Mouse (Mus musculus) MEL (cell line): ENCODE results near the gene Gm49711. TPM values are rescaled to one million over a fixed set of nuclear protein-coding genes. Genes with fewer than 3 reads are reported as not detected.

Experiments
- DNase-seq: peaks from one replicate; pipeline ENCODE4 v3.0.0; 2011; ENCODE audit warnings: low read depth, low spot score
- H3K27ac ChIP-seq: 2 replicates; pipeline ENCODE4 v1.5.1; 2012; ENCODE audit warnings: low read depth, mild to moderate bottlenecking, control low read depth, low read length, moderate library complexity; ENCODE audit not compliant: control insufficient read depth
- H3K27me3 ChIP-seq, 2 experiments: fragments of 150-350 bp in 1 of 2; sonication (generic) in 1 of 2; 2 replicates each; pipeline ENCODE4 v1.6.1; 2012; ENCODE audit warnings: low read length in 2 of 2, mild to moderate bottlenecking in 2 of 2, improper control_type of control experiment in 1 of 2, moderate library complexity in 1 of 2; ENCODE audit not compliant: insufficient read depth in 2 of 2, control insufficient read depth in 1 of 2
- H3K36me3 ChIP-seq, 2 experiments: 2 replicates each; pipeline ENCODE4 v1.6.1; 2012 to 2014; ENCODE audit warnings: low read length in 2 of 2, improper control_type of control experiment in 1 of 2, inconsistent platforms in 1 of 2, mild to moderate bottlenecking in 1 of 2; ENCODE audit not compliant: insufficient read depth in 2 of 2, control insufficient read depth in 1 of 2
- H3K4me1 ChIP-seq, 2 experiments: fragments of 150-350 bp in 1 of 2; sonication (generic) in 1 of 2; 2 replicates each; pipeline ENCODE4 v1.6.1; 2012; ENCODE audit warnings: low read length in 2 of 2, improper control_type of control experiment in 1 of 2, mild to moderate bottlenecking in 1 of 2; ENCODE audit not compliant: insufficient read depth in 2 of 2, control insufficient read depth in 1 of 2
- H3K4me3 ChIP-seq, 2 experiments: fragments of 150-350 bp in 1 of 2; sonication (generic) in 1 of 2; 2 replicates each; pipeline ENCODE4 v1.5.1; 2012; ENCODE audit warnings: low read depth in 2 of 2, low read length in 2 of 2, mild to moderate bottlenecking in 2 of 2, moderate library complexity in 2 of 2, control low read depth in 1 of 2, improper control_type of control experiment in 1 of 2; ENCODE audit not compliant: control insufficient read depth in 1 of 2, insufficient read depth in 1 of 2
- H3K79me2 ChIP-seq: 2 replicates; pipeline ENCODE4 v1.6.1; 2012; ENCODE audit warnings: mild to moderate bottlenecking, low read length, moderate library complexity; ENCODE audit not compliant: control insufficient read depth, poor library complexity, insufficient read depth
- H3K9ac ChIP-seq: 2 replicates; pipeline ENCODE4 v1.6.1; 2012; ENCODE audit warnings: low read depth, mild to moderate bottlenecking, control low read depth, low read length, moderate library complexity; ENCODE audit not compliant: control insufficient read depth, poor library complexity, severe bottlenecking
- H3K9me3 ChIP-seq: fragments of 150-350 bp; sonication (generic); replicated peaks from 2 replicates; pipeline ENCODE4 v1.6.1; 2012; ENCODE audit warnings: mild to moderate bottlenecking, low read length, improper control_type of control experiment, moderate library complexity; ENCODE audit not compliant: insufficient read depth
- BHLHE40 ChIP-seq: IDR thresholded peaks from 2 replicates; pipeline ENCODE4 v1.6.1; 2012; ENCODE audit warnings: low read depth, mild to moderate bottlenecking, inconsistent platforms, low read length, improper control_type of control experiment, borderline replicate concordance
- CTCF ChIP-seq, 3 experiments: IDR thresholded peaks in 2 of 3; conservative IDR thresholded peaks in 1 of 3; 2 replicates each; pipeline ENCODE4 v1.5.1; 2011 to 2012; ENCODE audit warnings: low read length in 3 of 3, low read depth in 2 of 3, mild to moderate bottlenecking in 2 of 3, improper control_type of control experiment in 1 of 3, inconsistent platforms in 1 of 3, mixed read lengths in 1 of 3, moderate library complexity in 1 of 3; ENCODE audit not compliant: control insufficient read depth in 1 of 3, insufficient read depth in 1 of 3, poor library complexity in 1 of 3, severe bottlenecking in 1 of 3
- ELF1 ChIP-seq: IDR thresholded peaks from 2 replicates; pipeline ENCODE4 v1.6.1; 2014; ENCODE audit warnings: low read depth, mild to moderate bottlenecking, inconsistent platforms, low read length, improper control_type of control experiment, moderate library complexity
- EP300 ChIP-seq, 2 experiments: IDR thresholded peaks; 2 replicates each; pipeline ENCODE4 v1.6.1; 2011; ENCODE audit warnings: improper control_type of control experiment in 2 of 2, low read length in 2 of 2, low read depth in 1 of 2, mild to moderate bottlenecking in 1 of 2
- GABPA ChIP-seq: IDR thresholded peaks from 2 replicates; pipeline ENCODE4 v1.6.1; 2012; ENCODE audit warnings: low read depth, mild to moderate bottlenecking, inconsistent platforms, low read length, improper control_type of control experiment, moderate library complexity
- KAT2A ChIP-seq: conservative IDR thresholded peaks from 2 replicates; pipeline ENCODE4 v1.6.1; 2012; ENCODE audit warnings: low read depth, low read length, improper control_type of control experiment, inconsistent platforms
- MAX ChIP-seq: IDR thresholded peaks from 2 replicates; pipeline ENCODE4 v1.6.1; 2011; ENCODE audit warnings: low read length, improper control_type of control experiment
- MAZ ChIP-seq: IDR thresholded peaks from 2 replicates; pipeline ENCODE4 v1.6.1; 2012; ENCODE audit warnings: low read depth, mild to moderate bottlenecking, inconsistent platforms, low read length, improper control_type of control experiment
- MEF2A ChIP-seq: IDR thresholded peaks from 2 replicates; pipeline ENCODE4 v1.6.1; 2014; ENCODE audit warnings: low read depth, mild to moderate bottlenecking, inconsistent platforms, low read length, improper control_type of control experiment; ENCODE audit not compliant: poor library complexity, insufficient replicate concordance, severe bottlenecking; ENCODE audit errors: extremely low read depth
- MXI1 ChIP-seq: IDR thresholded peaks from 2 replicates; pipeline ENCODE4 v1.6.1; 2011; ENCODE audit warnings: mild to moderate bottlenecking, low read depth, low read length, improper control_type of control experiment
- POLR2A ChIP-seq, 2 experiments: IDR thresholded peaks; 2 replicates each; pipeline ENCODE4 v1.6.1; 2011 to 2012; ENCODE audit warnings: low read length in 2 of 2, mild to moderate bottlenecking in 2 of 2, control low read depth in 1 of 2, improper control_type of control experiment in 1 of 2, low read depth in 1 of 2, moderate library complexity in 1 of 2; ENCODE audit not compliant: control insufficient read depth in 1 of 2, insufficient read depth in 1 of 2, poor library complexity in 1 of 2
- RCOR1 ChIP-seq: IDR thresholded peaks from 2 replicates; pipeline ENCODE4 v1.6.1; 2012; ENCODE audit warnings: low read depth, mild to moderate bottlenecking, inconsistent platforms, low read length, improper control_type of control experiment
- SMC3 ChIP-seq: IDR thresholded peaks from 2 replicates; pipeline ENCODE4 v1.6.1; 2011; ENCODE audit warnings: low read depth, low read length, improper control_type of control experiment
- TAL1 ChIP-seq: IDR thresholded peaks from 2 replicates; pipeline ENCODE4 v1.6.1; 2012; ENCODE audit warnings: mild to moderate bottlenecking, inconsistent platforms, low read length, moderate library complexity, mixed read lengths
- TCF12 ChIP-seq: IDR thresholded peaks from 2 replicates; pipeline ENCODE4 v1.6.1; 2014; ENCODE audit warnings: low read depth, mild to moderate bottlenecking, inconsistent platforms, low read length, improper control_type of control experiment, moderate library complexity
- USF2 ChIP-seq, 2 experiments: IDR thresholded peaks; 2 replicates each; pipeline ENCODE4 v1.6.1; 2011 to 2012; ENCODE audit warnings: improper control_type of control experiment in 2 of 2, low read length in 2 of 2, borderline replicate concordance in 1 of 2, inconsistent platforms in 1 of 2, low read depth in 1 of 2, mild to moderate bottlenecking in 1 of 2; ENCODE audit not compliant: insufficient read depth in 1 of 2
- ZMIZ1 ChIP-seq: IDR thresholded peaks from 2 replicates; pipeline ENCODE4 v1.6.1; 2012; ENCODE audit warnings: low read depth, mild to moderate bottlenecking, inconsistent platforms, low read length, improper control_type of control experiment, moderate library complexity
- polyA plus RNA-seq, 2 experiments: library from polyadenylated mRNA; stranded (reverse) in 1 of 2; unstranded in 1 of 2; fragments of >175 nt in 1 of 2; fragments of >200 nt in 1 of 2; gene quantifications; 2 replicates each; pipeline versions ENCODE4 v1.2.1 to v1.2.4; 2012; ENCODE audit warnings: low replicate concordance in 2 of 2, low read depth in 1 of 2; ENCODE audit not compliant: insufficient read length in 2 of 2, insufficient read depth in 1 of 2, missing spikeins in 1 of 2
- total RNA-seq: library from RNA; depleted of rRNA; stranded (reverse); fragments of 300-350 nt; gene quantifications from 2 replicates; pipeline ENCODE4 v1.2.3, GENCODE M21; 2012

Gene Gm49711
- total and polyA plus RNA-seq, 3 experiments = not detected

DNA sequence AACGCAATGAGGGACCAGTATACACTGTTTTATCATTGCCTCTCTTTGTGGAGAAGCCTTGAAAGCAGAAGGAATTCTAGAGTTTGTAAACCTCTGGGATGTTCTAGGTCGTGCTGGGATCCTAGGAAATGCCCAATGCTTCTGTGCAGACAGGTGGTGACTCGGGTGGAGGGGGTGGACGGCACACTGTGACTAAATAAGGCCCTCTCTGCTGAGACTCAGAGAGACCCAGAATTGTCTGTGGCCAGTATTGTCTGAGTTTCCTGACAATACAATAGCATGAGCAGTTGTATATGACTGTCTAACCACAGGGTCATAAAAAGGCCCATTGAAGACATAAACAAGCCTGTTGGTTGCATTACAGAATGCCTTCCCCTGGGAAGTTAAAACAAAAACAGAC is 105.4 kb downstream of the Gm49711 start:
- H3K4me3 ChIP-seq = no peak overlapping the region
- no peak for TF ChIP-seq ELF1
- no peak for TF ChIP-seq RCOR1
- TF ChIP-seq POLR2A (IDR thresholded peaks at IDR 0.05; ENCODE audit: control insufficient read depth in 1 of 2, insufficient read depth in 1 of 2, low read depth in 1 of 2, low read length in 2 of 2, poor library complexity in 1 of 2) = no peak
- no peak for TF ChIP-seq CTCF (IDR thresholded peaks at IDR 0.05 in 2 of 3, conservative IDR thresholded peaks at IDR 0.05 in 1 of 3; ENCODE audit: control insufficient read depth in 1 of 3, insufficient read depth in 1 of 3, low read depth in 2 of 3, low read length in 3 of 3, poor library complexity in 1 of 3, severe bottlenecking in 1 of 3)
- no peak for TF ChIP-seq USF2 (IDR thresholded peaks at IDR 0.05; ENCODE audit: borderline replicate concordance in 1 of 2, insufficient read depth in 1 of 2, low read depth in 1 of 2, low read length in 2 of 2)
- no peak for TF ChIP-seq MAX
- TF ChIP-seq GABPA = no peak
- TF ChIP-seq SMC3 = no peak
- no peak for TF ChIP-seq ZMIZ1
- TF ChIP-seq KAT2A = no peak
- no peak for TF ChIP-seq TAL1
- no peak for TF ChIP-seq MXI1
- TF ChIP-seq BHLHE40 = no peak
- H3K9me3 ChIP-seq = no peaks in the 10 kb centered on the region
- H3K36me3 ChIP-seq = no peaks in the 10 kb centered on the region
- H3K9ac ChIP-seq = no peak overlapping the region
- peaks cover 3 to 5% of the 10 kb centered on the region in 2 experiments for H3K27me3 ChIP-seq
- H3K79me2 ChIP-seq = no peaks in the 10 kb centered on the region
- H3K4me1 ChIP-seq = no peaks in the 10 kb centered on the region
- DNase-seq = no peak
- H3K27ac ChIP-seq = no peak overlapping the region

DNA sequence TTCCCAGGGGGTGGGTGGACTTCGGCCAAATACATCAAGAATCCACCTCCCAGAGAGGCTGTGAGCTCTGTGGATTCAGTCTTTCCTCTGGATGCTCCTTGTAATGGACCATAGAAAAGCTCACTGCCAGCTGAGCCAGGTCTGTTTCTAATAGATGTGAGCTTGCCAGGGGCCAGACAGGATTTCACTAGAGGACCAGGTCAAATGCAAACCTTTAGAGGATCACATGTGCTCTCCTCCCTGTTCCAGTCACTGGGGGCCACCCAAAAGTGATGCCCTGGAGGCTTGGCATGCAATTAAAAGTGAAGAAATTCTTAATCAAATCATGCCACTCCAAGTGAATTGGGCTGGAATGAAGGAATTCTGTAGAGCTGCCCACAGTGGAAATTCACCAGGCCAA is 117.9 kb downstream of the Gm49711 start:
- Histone ChIP-seq H3K4me3 (no peak overlapping the region), H3K4me1 (no peaks in the 10 kb centered on the region), H3K36me3 (no peaks in the 10 kb centered on the region), H3K27me3 (peaks cover 0 to 1% of the 10 kb centered on the region in 2 experiments; a peak in 3 of 4 replicates), H3K79me2 (no peaks in the 10 kb centered on the region), H3K9me3 (no peaks in the 10 kb centered on the region), H3K9ac (no peak overlapping the region), H3K27ac (no peak overlapping the region)
- TF ChIP-seq TCF12 = no peak
- no peak for TF ChIP-seq MEF2A
- no peak for DNase-seq

DNA sequence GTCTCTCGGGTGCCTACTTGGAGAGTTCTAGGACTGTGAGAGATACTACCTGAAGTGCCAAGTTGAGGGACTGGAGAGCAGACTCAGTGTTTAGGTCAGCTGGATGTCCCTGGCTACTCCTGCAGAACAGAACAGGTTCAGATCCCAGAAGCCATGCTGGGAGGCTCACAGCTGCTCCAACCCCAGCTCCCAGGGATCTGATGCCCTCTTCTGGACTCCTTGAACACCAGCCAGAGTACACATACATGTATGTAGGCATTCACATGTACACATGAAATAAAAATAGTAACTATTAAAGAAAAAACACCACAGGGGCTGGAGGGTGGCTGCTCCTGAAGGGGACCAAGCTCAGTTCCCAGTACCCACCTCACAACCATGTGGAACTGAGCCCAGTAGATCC is 119.6 kb downstream of the Gm49711 start:
- TF ChIP-seq MAX (no peak), EP300 (IDR thresholded peaks at IDR 0.05; ENCODE audit: low read depth in 1 of 2, low read length in 2 of 2) (no peak), GABPA (no peak), MAZ (no peak)
- Histone ChIP-seq H3K9ac (no peak overlapping the region), H3K4me1 (no peaks in the 10 kb centered on the region), H3K79me2 (no peaks in the 10 kb centered on the region), H3K27ac (no peak overlapping the region), H3K36me3 (no peaks in the 10 kb centered on the region), H3K9me3 (no peaks in the 10 kb centered on the region), H3K27me3 (peaks cover 0 to 1% of the 10 kb centered on the region in 2 experiments; a peak in 3 of 4 replicates), H3K4me3 (no peak overlapping the region)
- DNase-seq = no peak
